Mouse (Mus musculus): ENCODE data around the gene Nanos3.

Gene Nanos3

DNA sequence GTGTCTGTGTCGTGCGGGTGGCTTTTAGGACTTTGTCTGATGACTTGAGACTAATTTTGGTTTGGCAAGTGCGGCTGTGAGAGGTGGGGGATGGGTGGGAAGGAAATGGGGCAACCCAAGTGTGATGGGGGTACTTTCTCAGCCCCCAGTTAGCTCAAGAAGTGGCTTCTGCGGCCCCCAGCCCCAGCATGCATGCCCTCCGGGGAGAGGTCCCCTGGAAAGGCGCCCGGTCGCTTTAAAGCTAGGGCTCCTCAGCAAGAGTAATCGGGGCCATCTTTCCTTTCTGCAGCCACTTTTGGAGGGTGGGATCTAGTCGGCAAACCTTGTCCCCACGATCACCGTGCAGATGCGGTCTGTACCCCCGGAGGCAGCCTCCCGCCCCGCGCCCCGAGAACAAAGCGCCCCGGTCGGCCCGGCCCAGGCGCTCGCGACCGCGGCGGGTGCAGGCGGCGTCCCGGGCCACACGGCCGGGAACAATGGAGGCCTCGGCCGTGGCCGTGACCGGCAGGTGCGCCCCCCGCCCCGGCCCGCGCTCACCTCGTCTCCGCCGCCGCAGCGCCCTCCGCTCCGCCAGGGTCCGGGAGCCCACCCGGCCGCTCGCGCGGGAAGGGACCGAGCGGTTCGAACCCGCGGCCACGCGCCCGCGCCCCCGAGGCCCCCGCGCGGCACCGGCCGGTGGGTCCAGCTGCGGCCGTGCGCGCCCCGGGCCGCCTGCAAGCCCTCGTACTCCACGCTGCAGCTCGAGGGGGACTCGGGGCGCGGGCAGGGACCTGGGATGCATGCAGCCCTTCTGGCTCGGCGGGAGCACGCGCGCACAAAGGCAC lies 1.5 kb downstream of the Nanos3 start:
- peak; percentile 74 for DNase-seq (ENCODE audit: extremely low spot score, low spot score)

DNA sequence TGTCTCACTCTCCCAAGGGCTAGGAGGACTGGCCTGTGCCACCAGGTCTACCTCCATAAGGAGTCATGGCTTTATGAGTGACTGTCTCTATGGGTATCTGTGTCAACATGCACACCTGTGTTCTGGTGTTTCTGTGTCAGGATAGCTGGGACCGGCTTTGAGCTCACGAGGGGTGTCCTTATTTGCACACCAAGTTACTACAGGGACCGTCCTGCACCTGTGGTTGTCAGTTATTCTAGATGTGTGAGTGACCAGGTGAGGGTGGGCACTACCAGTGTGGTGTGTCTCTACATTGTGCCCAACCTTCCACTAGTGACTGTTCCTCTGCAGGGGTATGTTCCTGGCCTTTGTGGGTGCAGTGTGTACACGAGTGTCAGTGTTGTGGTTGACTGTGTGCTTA lies 2.2 kb downstream of the Nanos3 start:
- DNase-seq (ENCODE audit: extremely low spot score, low spot score), result no peak

DNA sequence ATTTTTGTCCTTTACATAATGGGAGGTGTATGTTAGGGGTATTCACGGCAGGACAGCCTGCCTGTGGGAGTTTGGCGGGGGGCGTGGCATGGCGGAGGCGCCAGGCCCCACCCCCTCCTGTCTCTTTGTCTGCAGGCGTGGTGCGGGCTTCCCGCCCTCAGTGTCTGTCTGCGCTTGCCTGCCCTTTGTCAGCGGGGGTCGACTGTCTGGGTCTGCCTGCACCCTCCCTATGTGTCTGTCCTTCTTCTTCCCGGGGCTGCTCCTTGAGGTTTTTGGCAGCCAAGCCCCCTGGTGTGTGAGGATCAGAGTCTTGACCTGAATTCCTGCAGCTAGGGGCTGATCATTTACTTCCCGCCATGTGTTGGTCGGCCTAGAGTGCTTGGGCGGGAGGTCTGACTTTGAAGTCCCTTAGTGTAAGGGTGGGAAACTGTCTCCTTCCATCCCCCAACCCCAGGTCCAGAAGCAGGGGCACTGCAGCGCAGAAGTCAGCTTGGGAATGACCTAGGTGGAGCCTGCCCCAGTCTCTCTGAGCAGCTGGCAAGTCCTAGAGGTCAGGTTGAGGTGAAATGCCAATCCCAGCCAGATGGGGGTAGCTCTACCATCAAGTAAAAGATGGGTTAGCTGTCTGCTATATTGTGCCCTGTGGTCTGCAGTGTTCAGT lies 4.4 kb downstream of the Nanos3 start:
- peak; percentile 89 for DNase-seq (ENCODE audit: extremely low spot score, low spot score)

DNA sequence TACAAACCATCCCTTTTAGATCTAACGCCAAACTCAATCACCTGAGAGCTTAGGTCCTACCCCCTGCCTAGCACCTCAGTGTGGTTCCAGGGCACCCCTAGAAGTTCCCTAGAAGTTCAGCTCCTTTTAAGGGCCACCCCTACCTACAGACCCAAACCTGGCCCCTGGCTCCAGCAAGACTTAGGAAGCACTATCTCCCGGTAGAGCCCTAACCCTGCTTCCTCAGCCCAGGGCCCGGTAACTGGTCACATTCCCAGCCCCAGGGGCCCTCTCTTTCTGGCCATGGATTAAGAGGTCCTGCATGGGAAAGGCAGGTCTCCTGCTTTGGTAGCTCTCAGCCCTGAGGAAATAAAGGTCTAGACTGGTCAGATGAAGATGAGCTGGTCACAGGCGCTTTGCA lies 5.1 kb downstream of the Nanos3 start:
- peak; percentile 53 for DNase-seq (ENCODE audit: extremely low spot score, low spot score)

DNA sequence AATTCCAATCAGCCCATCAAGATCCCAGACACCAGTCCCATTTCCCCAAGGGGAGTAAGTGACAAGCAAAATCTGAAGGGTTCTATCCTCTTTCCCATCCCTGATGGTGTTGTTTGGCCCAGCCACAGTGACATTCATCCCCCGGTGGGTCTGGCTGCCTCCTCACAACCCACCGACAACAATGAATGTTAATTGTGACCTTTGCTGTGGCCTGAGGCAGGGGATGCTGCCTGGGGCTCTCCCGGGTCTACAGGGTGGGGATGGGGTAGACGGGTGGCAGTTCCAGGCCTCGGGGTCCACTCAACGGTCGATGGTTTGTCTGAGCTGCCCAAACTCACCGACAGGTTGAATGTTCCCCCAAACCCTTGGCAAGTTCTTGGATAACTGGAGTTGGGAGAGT lies 6.4 kb downstream of the Nanos3 start:
- DNase-seq (ENCODE audit: extremely low spot score, low spot score), result no peak

DNA sequence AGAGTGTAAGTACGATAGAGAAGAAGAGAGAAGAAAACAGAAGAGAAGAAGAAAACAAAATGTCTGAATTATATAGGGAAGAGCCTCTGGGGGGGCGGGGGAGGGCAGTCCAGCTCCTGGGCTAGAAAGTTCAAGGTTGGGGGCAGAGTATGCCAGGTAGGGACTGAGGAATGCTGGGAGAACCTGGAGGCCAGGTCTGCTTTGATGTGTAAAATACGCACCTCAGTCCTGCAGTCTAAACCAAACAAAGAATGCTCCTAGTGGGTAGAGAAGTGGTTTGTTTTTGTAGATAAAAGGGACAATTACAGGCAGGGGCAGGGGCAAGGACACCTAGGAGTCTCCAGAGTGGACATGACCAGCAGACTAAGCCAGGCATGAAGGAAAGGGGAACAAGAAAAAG lies 7.6 kb downstream of the Nanos3 start:
- no peak for DNase-seq (ENCODE audit: extremely low spot score, low spot score)

DNA sequence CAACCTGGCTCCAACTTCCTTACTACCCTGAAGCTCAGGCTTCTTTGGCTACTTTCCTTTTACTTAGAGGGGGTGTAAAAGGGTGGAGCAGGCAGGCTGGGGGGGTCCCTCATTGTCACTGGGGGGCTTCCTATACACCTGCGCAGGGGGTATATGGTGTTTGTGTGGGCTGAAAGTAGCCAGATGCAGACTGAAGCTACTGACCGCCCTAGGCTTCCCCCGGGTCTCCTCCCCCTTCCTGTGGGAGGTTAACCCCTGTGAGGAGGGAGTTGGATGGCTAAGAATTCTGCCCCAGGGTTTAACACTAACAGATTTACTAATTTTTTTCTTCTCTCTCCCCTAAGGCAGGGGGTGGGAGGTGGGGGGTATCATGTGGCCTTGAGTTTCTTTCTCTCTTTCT lies 8.5 kb downstream of the Nanos3 start:
- no peak for DNase-seq (ENCODE audit: extremely low spot score, low spot score)

DNA sequence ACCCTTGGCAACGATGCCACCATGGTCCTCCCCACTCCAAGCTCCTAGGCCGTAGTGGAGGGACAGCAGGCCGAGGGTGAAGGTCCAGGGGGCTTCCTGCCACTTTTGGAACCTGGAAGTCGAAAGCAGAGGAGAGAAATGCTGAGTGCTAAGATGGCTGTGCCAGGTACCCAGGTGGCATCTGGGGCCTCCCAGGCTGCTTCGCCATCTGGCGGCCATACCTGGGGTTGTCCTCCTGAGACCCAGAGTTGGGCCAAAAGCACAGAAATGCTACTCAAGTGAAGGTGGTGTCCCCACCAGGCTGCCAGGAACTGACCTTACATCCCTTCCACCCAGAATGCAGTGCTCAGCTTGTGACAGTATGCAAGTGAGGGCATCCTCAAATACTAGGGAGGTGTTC lies 11.2 kb downstream of the Nanos3 start:
- DNase-seq (ENCODE audit: extremely low spot score, low spot score), result no peak

DNA sequence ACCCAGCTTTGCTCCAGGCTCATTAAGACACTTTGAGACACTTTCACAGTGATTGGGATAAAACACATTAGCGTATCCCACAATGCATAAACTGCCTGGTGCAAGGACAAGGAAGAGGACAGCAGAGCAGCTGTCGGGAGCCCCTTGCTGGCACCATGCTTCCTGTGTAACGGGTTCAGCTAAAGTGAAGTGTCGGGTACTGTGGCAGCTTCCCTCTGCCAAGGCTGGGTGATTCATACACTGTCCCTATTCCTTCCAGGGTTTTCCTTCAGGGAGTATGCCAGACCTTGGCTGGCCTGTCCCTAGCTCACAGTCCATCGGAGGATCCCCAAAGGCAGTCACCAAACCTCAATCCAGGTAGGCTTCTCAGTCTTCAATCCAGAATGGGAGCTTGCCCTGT lies 14.9 kb downstream of the Nanos3 start:
- no peak for DNase-seq (ENCODE audit: extremely low spot score, low spot score)

DNA sequence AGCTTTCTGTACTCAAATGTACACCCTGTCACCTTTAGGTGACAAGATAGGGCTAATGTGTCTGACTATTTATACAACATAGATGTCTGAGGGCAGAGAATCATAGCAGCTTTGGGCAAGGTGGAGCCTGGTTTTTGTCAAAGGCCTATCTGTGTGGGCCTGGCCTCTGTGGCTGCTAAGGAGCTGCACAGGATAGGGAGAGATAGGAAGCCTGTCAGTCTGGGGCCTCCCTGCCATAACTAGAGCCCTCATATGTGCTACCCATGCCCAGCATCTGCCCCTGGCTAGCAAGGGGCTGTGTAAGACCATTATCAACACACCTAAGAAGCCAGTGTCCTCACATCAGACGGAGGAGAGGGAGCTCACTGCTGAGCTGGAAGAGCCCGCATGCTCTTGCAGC lies 17.3 kb downstream of the Nanos3 start:
- no peak for DNase-seq (ENCODE audit: extremely low spot score, low spot score)

DNA sequence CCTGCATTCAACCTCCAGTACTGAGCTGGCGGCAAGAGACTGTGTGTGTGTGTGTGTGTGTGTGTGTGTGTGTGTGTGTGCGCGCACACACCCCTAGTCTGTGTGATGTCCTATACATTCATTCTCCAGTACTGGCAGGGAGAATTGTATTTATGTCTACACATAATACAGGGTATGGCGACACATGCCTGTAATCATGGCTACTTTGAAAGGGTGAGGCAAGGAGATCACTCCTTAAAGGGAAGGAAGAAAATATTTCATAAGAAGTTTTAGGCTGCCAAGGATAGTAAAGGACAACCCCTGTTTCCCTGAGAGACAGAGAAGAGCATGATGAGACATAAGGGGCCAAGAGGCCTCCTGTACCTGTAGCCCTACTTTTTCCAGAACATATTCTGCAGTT lies 27.4 kb downstream of the Nanos3 start:
- DNase-seq (ENCODE audit: extremely low spot score, low spot score), result no peak

DNA sequence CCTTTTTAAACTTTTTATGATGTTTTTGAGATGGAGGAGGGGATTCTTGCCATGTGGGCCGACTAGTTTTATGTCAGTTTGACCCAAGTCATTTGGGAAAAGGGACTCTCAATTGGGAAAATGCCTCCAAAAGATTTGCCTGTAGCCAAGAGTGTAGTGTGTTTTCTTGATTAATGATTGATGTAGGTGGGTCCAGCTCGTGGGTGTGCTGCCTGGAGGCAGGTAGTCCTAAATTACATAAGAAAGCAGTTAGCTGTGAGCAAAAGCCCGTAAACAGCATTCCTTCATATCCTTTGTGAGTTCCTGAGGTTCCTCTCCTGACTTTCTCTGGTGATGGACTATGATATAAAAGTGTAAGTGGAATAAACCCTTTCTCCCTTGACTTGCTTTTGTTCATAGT lies 35.8 kb downstream of the Nanos3 start:
- no peak for DNase-seq (ENCODE audit: extremely low spot score, low spot score)

DNA sequence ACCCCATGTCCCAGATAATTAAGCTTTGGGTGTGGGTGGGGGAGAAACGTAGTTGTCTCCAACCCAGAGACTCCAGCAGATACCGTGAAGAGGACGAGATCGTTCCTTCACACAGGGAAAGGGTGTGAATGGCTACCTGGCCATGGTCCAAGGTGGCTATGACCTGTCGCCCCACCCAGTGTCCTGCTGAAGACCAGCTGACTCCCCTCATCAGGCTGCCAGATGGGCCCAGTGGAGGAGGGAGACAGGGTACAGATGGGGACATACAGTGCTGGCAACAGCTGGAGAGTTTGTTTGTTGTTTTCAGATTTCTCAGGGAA lies 36.5 kb downstream of the Nanos3 start:
- DNase-seq (ENCODE audit: extremely low spot score, low spot score), result no peak

DNA sequence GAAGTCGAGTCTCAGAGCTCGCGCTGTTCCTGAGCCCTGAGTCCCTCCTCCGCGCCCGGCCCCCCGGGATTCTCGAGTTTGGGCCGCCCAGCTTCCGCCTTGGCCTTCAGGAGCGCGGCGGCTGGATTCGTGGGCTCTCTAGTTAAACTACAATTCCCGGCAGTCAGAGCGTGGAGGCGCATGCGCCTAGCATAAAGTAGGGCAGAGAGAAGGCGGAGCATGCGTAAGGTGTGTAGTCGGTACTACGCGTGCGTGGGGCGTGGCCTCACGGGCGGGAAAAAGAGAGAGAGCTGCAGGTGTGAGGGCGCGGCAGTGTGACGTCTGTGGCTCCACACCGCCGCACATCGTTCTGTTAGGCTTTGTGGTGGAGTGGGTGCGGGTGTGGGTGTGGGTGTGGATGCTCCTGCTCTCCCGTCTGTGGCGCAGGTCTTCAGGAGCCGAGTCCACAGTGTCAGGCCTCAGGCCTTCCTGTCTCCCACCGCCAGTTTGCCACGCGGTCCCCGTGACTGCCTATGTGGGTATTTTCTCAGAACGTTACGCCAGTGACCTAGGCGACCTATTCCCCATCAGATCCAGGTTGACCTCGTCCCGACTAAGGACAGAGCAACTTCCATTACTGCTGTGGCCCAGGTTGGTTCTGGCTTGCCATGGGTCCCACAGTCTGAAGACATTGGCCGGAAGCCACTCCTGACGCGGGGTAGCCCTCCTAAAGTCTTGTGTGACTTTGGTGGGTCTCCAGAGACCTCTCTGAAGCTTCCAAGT lies 37.1 kb downstream of the Nanos3 start, which contains the start of the genes Cc2d1a and 4930432K21Rik:
Gene Cc2d1a (minus strand): TSS at position 168 of the 762 bp plus-strand sequence.
Gene 4930432K21Rik (plus strand): TSS at position 257 of the 762 bp plus-strand sequence.
- peak; percentile 85 for DNase-seq (ENCODE audit: extremely low spot score, low spot score)

DNA sequence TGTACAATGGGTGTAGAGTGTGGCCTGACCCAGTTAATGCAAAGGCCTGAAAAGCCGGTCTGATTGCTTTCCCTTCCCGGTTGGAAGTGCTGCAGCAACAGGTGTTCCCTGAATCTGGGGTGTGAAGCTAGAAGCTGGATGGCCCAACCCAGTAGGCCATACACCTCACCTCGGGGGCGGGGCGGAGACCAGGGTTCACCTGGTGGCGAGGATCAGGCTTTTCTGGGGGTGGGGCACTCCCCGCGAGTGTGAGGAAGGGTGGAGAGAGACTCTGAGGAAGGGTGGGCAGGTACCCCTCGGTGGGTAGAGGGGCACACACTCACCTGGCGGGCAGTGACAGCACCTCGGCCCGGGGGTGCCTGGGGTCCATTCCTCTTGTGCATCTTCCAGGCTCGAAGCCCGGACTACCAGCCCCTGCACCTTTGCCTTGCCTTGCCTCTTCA lies 37.7 kb downstream of the Nanos3 start:
- no peak for DNase-seq (ENCODE audit: extremely low spot score, low spot score)

DNA sequence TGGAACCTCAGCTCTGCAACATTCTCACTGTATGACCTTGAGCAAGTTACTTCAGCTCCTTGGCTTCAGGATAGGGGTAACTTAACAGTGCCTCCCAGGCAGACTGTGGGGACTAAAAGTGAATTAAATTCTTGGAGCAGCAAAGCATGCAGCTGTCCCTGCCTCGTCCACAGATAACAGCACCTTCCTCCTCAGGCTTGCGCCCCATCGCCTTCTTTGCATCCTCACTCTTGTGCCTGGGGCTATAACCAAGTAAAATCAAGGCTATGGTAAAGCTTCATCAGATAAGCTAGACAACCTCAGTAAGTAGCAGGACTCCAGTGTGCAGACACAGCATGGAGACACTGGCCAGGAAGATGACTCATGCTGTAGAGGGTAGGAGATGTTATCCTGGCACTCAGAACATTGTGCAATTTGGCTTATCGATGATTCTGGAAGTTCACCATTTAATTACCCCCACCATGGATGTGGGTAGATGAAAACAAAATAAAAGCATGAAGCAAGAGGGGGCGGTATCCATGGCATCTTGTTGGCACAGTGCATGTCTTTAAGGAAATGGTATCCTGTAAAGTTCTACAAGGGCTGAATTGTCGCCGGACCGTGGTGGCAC lies 40.3 kb downstream of the Nanos3 start:
- DNase-seq (ENCODE audit: extremely low spot score, low spot score), result no peak

DNA sequence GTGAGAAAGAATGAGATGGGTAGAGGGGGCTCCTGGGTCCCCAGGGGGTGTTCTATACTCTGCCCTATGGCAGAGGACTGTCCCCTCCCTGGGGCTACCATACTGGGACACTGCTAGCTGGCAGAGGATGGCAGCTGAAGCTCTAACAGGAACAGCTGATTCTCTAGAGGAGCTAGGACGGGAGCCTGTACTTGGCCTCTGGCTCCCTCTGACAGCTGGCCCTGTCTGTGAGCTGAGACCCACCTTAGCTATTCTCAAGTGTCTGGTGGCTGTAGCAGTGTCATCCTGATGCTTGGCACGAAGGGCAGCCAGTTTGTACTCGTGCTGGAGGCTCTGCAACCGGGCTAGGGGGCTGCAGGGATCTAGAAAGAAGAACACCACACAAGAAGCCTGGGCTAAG lies 44.2 kb downstream of the Nanos3 start:
- no peak for DNase-seq (ENCODE audit: extremely low spot score, low spot score)

DNA sequence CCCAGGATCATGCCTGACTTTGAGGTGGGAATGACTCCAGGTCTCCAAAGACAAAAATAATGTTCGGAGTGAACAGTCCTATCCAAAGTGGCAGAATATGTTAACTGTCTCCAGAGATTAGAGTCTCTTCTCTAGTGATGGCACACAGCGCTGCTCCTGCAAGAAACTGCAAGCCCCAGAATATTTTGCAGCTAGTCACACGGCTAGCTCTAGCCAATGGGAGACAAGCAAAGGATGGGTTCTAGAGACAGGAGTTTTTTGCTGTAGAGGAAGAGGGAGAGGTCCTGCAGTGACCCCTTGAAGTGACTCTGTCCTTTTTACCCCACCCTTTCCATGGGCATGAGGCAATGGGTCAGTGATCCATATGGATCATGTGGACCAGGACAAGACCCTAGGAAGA lies 47.2 kb downstream of the Nanos3 start:
- no peak for DNase-seq (ENCODE audit: extremely low spot score, low spot score)

DNA sequence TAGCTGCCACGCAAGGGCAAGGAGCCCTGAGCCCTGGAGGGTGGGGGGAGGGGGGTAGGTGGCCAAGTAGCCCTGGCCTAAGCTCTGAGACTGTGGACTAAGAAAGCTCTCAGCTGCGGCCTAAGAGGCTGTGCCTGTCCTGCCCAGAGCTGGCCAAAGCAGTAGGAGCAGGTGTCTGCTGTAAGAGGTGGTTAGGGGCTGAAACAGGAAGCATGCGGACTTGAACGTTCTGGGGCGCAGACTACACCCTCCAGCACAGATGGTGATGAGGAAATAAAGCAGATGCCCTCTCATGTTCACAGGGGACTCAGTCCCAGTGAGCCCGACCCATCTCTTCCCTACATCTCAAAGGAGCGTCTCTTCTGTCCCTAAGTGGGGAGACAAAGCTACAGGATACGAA lies 52.8 kb downstream of the Nanos3 start:
- DNase-seq (ENCODE audit: extremely low spot score, low spot score), result no peak

DNA sequence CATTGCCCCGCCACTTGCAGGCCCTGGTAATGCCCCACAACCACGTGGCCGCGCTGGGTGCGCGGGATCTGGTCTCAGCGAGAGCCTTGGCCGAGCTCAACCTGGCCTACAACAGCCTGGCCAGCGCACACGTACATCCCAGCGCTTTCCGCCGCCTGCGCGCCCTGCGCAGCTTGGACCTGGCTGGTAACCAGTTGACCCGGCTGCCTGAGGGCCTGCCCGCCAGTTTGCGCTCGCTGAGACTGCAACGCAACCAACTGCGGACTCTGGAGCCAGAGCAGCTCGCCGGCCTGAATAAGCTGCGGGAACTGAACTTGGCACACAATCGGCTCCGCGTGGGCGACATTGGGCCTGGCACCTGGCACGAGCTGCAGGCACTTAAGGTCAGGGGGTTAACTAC lies 54.2 kb downstream of the Nanos3 start:
- no peak for DNase-seq (ENCODE audit: extremely low spot score, low spot score)

DNA sequence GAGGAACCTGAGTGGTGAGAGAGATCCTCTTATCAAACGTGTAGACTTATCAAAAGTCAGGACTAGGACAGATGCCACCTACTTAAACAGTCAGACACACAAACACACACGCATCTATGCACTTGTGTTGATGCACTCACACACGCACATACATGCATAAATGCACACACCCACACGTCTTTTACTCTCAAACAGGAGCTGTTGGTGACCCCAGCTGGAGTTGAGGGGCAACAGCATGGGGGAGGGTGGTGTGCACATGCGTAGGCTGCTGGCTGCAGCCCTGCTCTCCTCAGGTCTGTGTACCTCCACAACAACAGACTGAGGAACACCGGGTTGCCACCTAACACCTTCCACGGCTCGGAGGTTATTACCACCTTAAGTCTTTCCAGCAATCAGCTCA lies 56.7 kb downstream of the Nanos3 start:
- no peak for DNase-seq (ENCODE audit: extremely low spot score, low spot score)

All from neural tube, embryonic 10.5 days (tissue).